Mouse (Mus musculus): ENCODE measurements around the gene Ttc4. TPM values are rescaled to one million over a fixed set of nuclear protein-coding genes. Genes with fewer than 3 reads are reported as not detected.

The Ttc4 gene
- polyA plus RNA-seq, 1 experiment from 2014 or later = 77.9 TPM

GRCm38 (mm10) chr4:106628650-106629360, 49.9 kb downstream of the Ttc4 start:
- no peak overlapping the region for H3K9ac ChIP-seq
- ATAC-seq (ENCODE audit: insufficient read depth, low FRiP score, low read depth) = no peak
- no peaks in the 10 kb centered on the region for H3K9me3 ChIP-seq
- peaks cover 12% of the 10 kb centered on the region; the same call in 1 of the 2 replicates for H3K27me3 ChIP-seq (replicated peaks)
- no peaks in the 10 kb centered on the region for H3K36me3 ChIP-seq
- H3K4me2 ChIP-seq = no peak overlapping the region; the same call in 1 of the 2 replicates
- peak overlapping the region; percentile 55 for H3K27ac ChIP-seq
- 34% methylated on average over 9 of the region's 9 CpGs for WGBS
- H3K4me3 ChIP-seq (replicated peaks) = no peak overlapping the region
- H3K4me1 ChIP-seq = peaks cover 19% of the 10 kb centered on the region

GRCm38 (mm10) chr4:106627809-106628208, 50.9 kb downstream of the Ttc4 start:
- Histone ChIP-seq H3K9me3 (no peaks in the 10 kb centered on the region), H3K4me3 (replicated peaks) (no peak overlapping the region), H3K27me3 (replicated peaks) (peaks cover 21% of the 10 kb centered on the region), H3K27ac (no peak overlapping the region), H3K4me1 (peaks cover 18% of the 10 kb centered on the region), H3K36me3 (no peaks in the 10 kb centered on the region), H3K9ac (no peak overlapping the region), H3K4me2 (no peak overlapping the region)
- no peak for ATAC-seq (ENCODE audit: insufficient read depth, low FRiP score, low read depth)
- 80% methylated on average over 5 of the region's 5 CpGs for WGBS

GRCm38 (mm10) chr4:106624271-106624670, 54.5 kb downstream of the Ttc4 start:
- Histone ChIP-seq H3K27ac (no peak overlapping the region), H3K4me2 (no peak overlapping the region), H3K9ac (no peak overlapping the region), H3K27me3 (replicated peaks) (peaks cover 35% of the 10 kb centered on the region), H3K36me3 (no peaks in the 10 kb centered on the region), H3K9me3 (no peaks in the 10 kb centered on the region), H3K4me3 (replicated peaks) (no peak overlapping the region), H3K4me1 (peaks cover 19% of the 10 kb centered on the region)
- WGBS = 84% methylated on average over 10 of the region's 10 CpGs
- ATAC-seq (ENCODE audit: insufficient read depth, low FRiP score, low read depth) = no peak

- no peaks in the 10 kb centered on the region for H3K9me3 ChIP-seq
- peaks cover 35% of the 10 kb centered on the region for H3K27me3 ChIP-seq (replicated peaks)
- peak overlapping the region; percentile 59 for H3K4me2 ChIP-seq
- WGBS = 23% methylated on average over 28 of the region's 28 CpGs
- no peak overlapping the region for H3K9ac ChIP-seq
- H3K27ac ChIP-seq = no peak overlapping the region
- no peaks in the 10 kb centered on the region for H3K36me3 ChIP-seq
- ATAC-seq (ENCODE audit: insufficient read depth, low FRiP score, low read depth) = no peak
- H3K4me1 ChIP-seq = peaks cover 13% of the 10 kb centered on the region; the same call in 1 of the 2 replicates
- H3K4me3 ChIP-seq (replicated peaks) = peak overlapping the region; percentile 38
Observed at GRCm38 (mm10) chr4:106622712-106623111, 56.0 kb downstream of the Ttc4 start.

- Histone ChIP-seq H3K4me3 (replicated peaks) (peak within 1 kb of the TSS; percentile 38), H3K4me1 (peaks cover 16% of the 10 kb centered on the region), H3K9ac (no peak within 1 kb of the TSS), H3K4me2 (peak within 1 kb of the TSS; percentile 59), H3K36me3 (no peaks in the 10 kb centered on the region), H3K27me3 (replicated peaks) (peaks cover 35% of the 10 kb centered on the region), H3K27ac (peak within 1 kb of the TSS; percentile 59; the same call in 1 of the 2 replicates), H3K9me3 (no peaks in the 10 kb centered on the region)
- ATAC-seq (ENCODE audit: insufficient read depth, low FRiP score, low read depth) = peak; percentile 73
- 20% methylated on average over 16 of the region's 16 CpGs for WGBS
Observed at GRCm38 (mm10) chr4:106622030-106622493, 56.7 kb downstream of the Ttc4 start, which contains the start of gene Ttc22. Ttc22 (plus strand) TSS chr4:106622432.

GRCm38 (mm10) chr4:106621428-106621827, 57.3 kb downstream of the Ttc4 start:
- Histone ChIP-seq H3K4me2 (peak overlapping the region; percentile 59; the same call in 1 of the 2 replicates), H3K4me3 (replicated peaks) (no peak overlapping the region), H3K27me3 (replicated peaks) (peaks cover 35% of the 10 kb centered on the region), H3K4me1 (peaks cover 18% of the 10 kb centered on the region), H3K27ac (peak overlapping the region; percentile 44; the same call in 1 of the 2 replicates), H3K9ac (no peak overlapping the region), H3K36me3 (no peaks in the 10 kb centered on the region), H3K9me3 (no peaks in the 10 kb centered on the region)
- whole genome bisulfite sequencing = 62% methylated on average over 3 of the region's 3 CpGs
- ATAC-seq (ENCODE audit: insufficient read depth, low FRiP score, low read depth) = no peak

GRCm38 (mm10) chr4:106618898-106619297, 59.8 kb downstream of the Ttc4 start:
- 79% methylated on average over 4 of the region's 4 CpGs for WGBS
- H3K27me3 ChIP-seq (replicated peaks) = peaks cover 24% of the 10 kb centered on the region
- no peak overlapping the region for H3K9ac ChIP-seq
- no peak overlapping the region for H3K4me2 ChIP-seq
- no peaks in the 10 kb centered on the region for H3K9me3 ChIP-seq
- ATAC-seq (ENCODE audit: insufficient read depth, low FRiP score, low read depth) = no peak
- H3K4me3 ChIP-seq (replicated peaks) = no peak overlapping the region
- peaks cover 21% of the 10 kb centered on the region for H3K4me1 ChIP-seq
- no peak overlapping the region for H3K27ac ChIP-seq
- H3K36me3 ChIP-seq = no peaks in the 10 kb centered on the region

GRCm38 (mm10) chr4:106617056-106617455, 61.7 kb downstream of the Ttc4 start, which contains the start of gene Lexm:
Lexm (minus strand) TSS chr4:106617241.
- H3K27ac ChIP-seq = no peak within 1 kb of the TSS
- peaks cover 14% of the 10 kb centered on the region for H3K4me1 ChIP-seq
- H3K4me2 ChIP-seq = peak within 1 kb of the TSS; percentile 53
- no peaks in the 10 kb centered on the region for H3K9me3 ChIP-seq
- H3K9ac ChIP-seq = no peak within 1 kb of the TSS
- no peaks in the 10 kb centered on the region for H3K36me3 ChIP-seq
- ATAC-seq (ENCODE audit: insufficient read depth, low FRiP score, low read depth) = peak; percentile 17; the same call in 1 of the 2 replicates
- 2% methylated on average over 18 of the region's 19 CpGs for WGBS
- peak within 1 kb of the TSS; percentile 14 for H3K4me3 ChIP-seq (replicated peaks)
- H3K27me3 ChIP-seq (replicated peaks) = peaks cover 7% of the 10 kb centered on the region

GRCm38 (mm10) chr4:106615637-106616036, 63.1 kb downstream of the Ttc4 start:
- Histone ChIP-seq H3K4me2 (no peak overlapping the region), H3K4me1 (peaks cover 8% of the 10 kb centered on the region)
- 70% methylated on average over 12 of the region's 12 CpGs for WGBS

GRCm38 (mm10) chr4:106614881-106615280, 63.9 kb downstream of the Ttc4 start:
- no peaks in the 10 kb centered on the region for H3K9me3 ChIP-seq
- ATAC-seq (ENCODE audit: insufficient read depth, low FRiP score, low read depth) = no peak

More at GRCm38 (mm10) chr4:106615637-106616036, 63.1 kb downstream of the Ttc4 start:
- Histone ChIP-seq H3K27ac (no peak overlapping the region), H3K9ac (no peak overlapping the region), H3K9me3 (no peaks in the 10 kb centered on the region), H3K27me3 (replicated peaks) (no peaks in the 10 kb centered on the region), H3K4me3 (replicated peaks) (no peak overlapping the region), H3K36me3 (no peaks in the 10 kb centered on the region)
- no peak for ATAC-seq (ENCODE audit: insufficient read depth, low FRiP score, low read depth)

GRCm38 (mm10) chr4:106614180-106614797, 64.5 kb downstream of the Ttc4 start:
- Histone ChIP-seq H3K27ac (no peak overlapping the region), H3K4me1 (peaks cover 8% of the 10 kb centered on the region), H3K27me3 (replicated peaks) (no peaks in the 10 kb centered on the region), H3K4me2 (no peak overlapping the region), H3K9me3 (no peaks in the 10 kb centered on the region), H3K9ac (no peak overlapping the region), H3K36me3 (no peaks in the 10 kb centered on the region), H3K4me3 (replicated peaks) (no peak overlapping the region)
- WGBS = 48% methylated on average over 7 of the region's 7 CpGs
- peak; percentile 23; the same call in 1 of the 2 replicates for ATAC-seq (ENCODE audit: insufficient read depth, low FRiP score, low read depth)

More at GRCm38 (mm10) chr4:106614881-106615280, 63.9 kb downstream of the Ttc4 start:
- peaks cover 8% of the 10 kb centered on the region for H3K4me1 ChIP-seq
- H3K4me3 ChIP-seq (replicated peaks) = no peak overlapping the region
- no peak overlapping the region for H3K9ac ChIP-seq
- H3K36me3 ChIP-seq = no peaks in the 10 kb centered on the region
- no peaks in the 10 kb centered on the region for H3K27me3 ChIP-seq (replicated peaks)
- WGBS = 83% methylated on average over 9 of the region's 9 CpGs
- no peak overlapping the region for H3K4me2 ChIP-seq
- no peak overlapping the region for H3K27ac ChIP-seq

GRCm38 (mm10) chr4:106613560-106613959, 65.2 kb downstream of the Ttc4 start:
- 0 out of 2 replicates have a peak, but pooled peaks have one; percentile 21 for ATAC-seq (ENCODE audit: insufficient read depth, low FRiP score, low read depth)
- Histone ChIP-seq H3K4me1 (peaks cover 8% of the 10 kb centered on the region), H3K27ac (no peak overlapping the region), H3K9ac (no peak overlapping the region), H3K9me3 (no peaks in the 10 kb centered on the region), H3K4me2 (no peak overlapping the region), H3K36me3 (no peaks in the 10 kb centered on the region), H3K27me3 (replicated peaks) (no peaks in the 10 kb centered on the region), H3K4me3 (replicated peaks) (no peak overlapping the region)
- WGBS = 56% methylated on average over 3 of the region's 3 CpGs

Measured in stomach, embryonic 15.5 days (tissue).